Mouse (Mus musculus) liver, embryonic 14.5 days (tissue): ENCODE data around the gene Runx2. TPM values are rescaled to one million over a fixed set of nuclear protein-coding genes. Genes with fewer than 3 reads are reported as not detected.

Experiments
- ATAC-seq: fragments of 200-750 bp; cut with Nextera tagmentation; 2 replicates; pipeline ENCODE4 v1.8.0; 2017; ENCODE audit warnings: moderate number of reproducible peaks, mild to moderate bottlenecking, moderate library complexity; ENCODE audit not compliant: insufficient read depth
- DNase-seq, 3 experiments: peaks; one replicate each; pipeline ENCODE4 v3.0.0-alpha.2; 2012 to 2013; ENCODE audit warnings: low read depth in 3 of 3, low spot score in 3 of 3
- H3K27ac ChIP-seq: fragments of 300-500 bp; sonication (generic); 2 replicates; pipeline ENCODE4 v1.5.1; 2014; ENCODE audit warnings: moderate library complexity, mild to moderate bottlenecking, control low read depth, inconsistent platforms
- H3K27me3 ChIP-seq: fragments of 300-500 bp; sonication (generic); 2 replicates; pipeline ENCODE4 v1.6.1; 2014; ENCODE audit warnings: mild to moderate bottlenecking, low read length, moderate library complexity; ENCODE audit not compliant: control insufficient read depth, insufficient read depth
- H3K36me3 ChIP-seq: fragments of 300-500 bp; sonication (generic); replicated peaks from 2 replicates; pipeline ENCODE4 v1.6.1; 2014; ENCODE audit warnings: low read depth; ENCODE audit not compliant: control insufficient read depth, insufficient read depth
- H3K4me1 ChIP-seq, 2 experiments: fragments of 200-500 bp in 1 of 2; fragments of 300-500 bp in 1 of 2; sonication (generic) in 1 of 2; replicated peaks; 2 replicates each; pipeline ENCODE4 v1.6.1; 2012 to 2014; ENCODE audit warnings: antibody characterized with exemption in 1 of 2, inconsistent platforms in 1 of 2, low read length in 1 of 2; ENCODE audit not compliant: control insufficient read depth in 2 of 2, insufficient read depth in 2 of 2
- H3K4me2 ChIP-seq: fragments of 300-500 bp; sonication (generic); 2 replicates; pipeline ENCODE4 v1.6.1; 2014; ENCODE audit warnings: low read depth, mild to moderate bottlenecking, control low read depth, moderate library complexity
- H3K4me3 ChIP-seq, 2 experiments: fragments of 200-500 bp in 1 of 2; fragments of 300-500 bp in 1 of 2; sonication (generic) in 1 of 2; 2 replicates each; pipeline ENCODE4 v1.5.1; 2012 to 2014; ENCODE audit warnings: low read depth in 2 of 2, low read length in 2 of 2, mild to moderate bottlenecking in 2 of 2, control low read depth in 1 of 2, inconsistent platforms in 1 of 2, moderate library complexity in 1 of 2; ENCODE audit not compliant: insufficient read depth in 1 of 2
- H3K9ac ChIP-seq: fragments of 300-500 bp; sonication (generic); replicated peaks from 2 replicates; pipeline ENCODE4 v1.6.1; 2014; ENCODE audit warnings: mild to moderate bottlenecking, control low read depth, moderate library complexity
- H3K9me3 ChIP-seq: fragments of 300-500 bp; sonication (generic); 2 replicates; pipeline ENCODE4 v1.6.1; 2016; ENCODE audit warnings: low read length, mixed read lengths; ENCODE audit not compliant: control insufficient read depth
- CTCF ChIP-seq: IDR thresholded peaks from 2 replicates; pipeline ENCODE4 v1.5.1; 2016; ENCODE audit warnings: antibody characterized with exemption, low read depth, control low read depth
- EP300 ChIP-seq: IDR thresholded peaks from 2 replicates; pipeline ENCODE4 v1.6.1; 2016; ENCODE audit warnings: antibody characterized with exemption, low read depth
- WGBS: fragments of 180-500 bp; shearing (Covaris S2); extraction: QIAGEN DNeasy Blood & Tissue Kit; methylation state at CpG from one replicate; pipeline ENCODE4 v1.1.7; 2014; ENCODE audit not compliant: insufficient replicate concordance; 5-methylcytosine and 5-hydroxymethylcytosine counted together
- polyA plus RNA-seq, 2 experiments: library from polyadenylated mRNA; depleted of rRNA in 1 of 2; stranded (reverse) in 1 of 2; unstranded in 1 of 2; fragments of >200 nt; fragmentation: Nextera tagmentation in 1 of 2; extraction: Ambion mirVana in 1 of 2; gene quantifications; 2 replicates each; pipeline versions ENCODE4 v1.2.1 to v1.2.3; 2012 to 2014

Runx2 gene
- polyA plus RNA-seq, 2 experiments = 0.58 to 0.65 TPM

GRCm38 (mm10) chr17:44697053-44697452 is 117.5 kb downstream of the Runx2 start:
- Histone ChIP-seq H3K36me3 (no peaks in the 10 kb centered on the region), H3K9me3 (no peaks in the 10 kb centered on the region), H3K27ac (no peak overlapping the region), H3K27me3 (no peaks in the 10 kb centered on the region), H3K9ac (no peak overlapping the region), H3K4me3 (no peak overlapping the region), H3K4me2 (no peak overlapping the region), H3K4me1 (no peaks in the 10 kb centered on the region; a peak in 1 of 4 replicates)
- ATAC-seq = no peak
- 69% methylated on average over 10 of the region's 10 CpGs for WGBS
- no peak for DNase-seq
- TF ChIP-seq CTCF = no peak
- TF ChIP-seq EP300 = no peak

GRCm38 (mm10) chr17:44693552-44693951 is 121.0 kb downstream of the Runx2 start:
- Histone ChIP-seq H3K9me3 (no peaks in the 10 kb centered on the region), H3K4me2 (no peak overlapping the region), H3K36me3 (no peaks in the 10 kb centered on the region), H3K4me1 (peaks cover 0 to 4% of the 10 kb centered on the region in 2 experiments; a peak in 2 of 4 replicates), H3K4me3 (no peak overlapping the region), H3K9ac (no peak overlapping the region), H3K27me3 (no peaks in the 10 kb centered on the region), H3K27ac (no peak overlapping the region)
- ATAC-seq (no peak), DNase-seq (no peak)
- TF ChIP-seq EP300 (no peak), CTCF (no peak)
- 27% methylated on average over 7 of the region's 7 CpGs for WGBS

- H3K27me3 ChIP-seq = no peaks in the 10 kb centered on the region
- 13% methylated on average over 2 of the region's 2 CpGs for WGBS
- peaks cover 0 to 4% of the 10 kb centered on the region in 2 experiments; a peak in 2 of 4 replicates for H3K4me1 ChIP-seq
- no peaks in the 10 kb centered on the region for H3K9me3 ChIP-seq
- ATAC-seq (no peak), DNase-seq (no peak)
- no peak overlapping the region for H3K27ac ChIP-seq
- no peak overlapping the region for H3K4me2 ChIP-seq
- no peaks in the 10 kb centered on the region for H3K36me3 ChIP-seq
- H3K4me3 ChIP-seq = no peak overlapping the region
- TF ChIP-seq EP300 = no peak
- no peak for TF ChIP-seq CTCF
- no peak overlapping the region for H3K9ac ChIP-seq
Observed at GRCm38 (mm10) chr17:44691517-44691916, 123.1 kb downstream of the Runx2 start.

- no peaks in the 10 kb centered on the region for H3K36me3 ChIP-seq
- ATAC-seq (no peak), DNase-seq (no peak)
- peaks cover 0 to 4% of the 10 kb centered on the region in 2 experiments; a peak in 2 of 4 replicates for H3K4me1 ChIP-seq
- no peak for TF ChIP-seq EP300
- TF ChIP-seq CTCF = no peak
- H3K9ac ChIP-seq = no peak overlapping the region
- no peak overlapping the region for H3K4me2 ChIP-seq
- H3K27ac ChIP-seq = no peak overlapping the region
- H3K9me3 ChIP-seq = no peaks in the 10 kb centered on the region
- WGBS = 43% methylated on average over 5 of the region's 5 CpGs
- no peaks in the 10 kb centered on the region for H3K27me3 ChIP-seq
- no peak overlapping the region for H3K4me3 ChIP-seq
Observed at GRCm38 (mm10) chr17:44690410-44691035, 124.1 kb downstream of the Runx2 start.

- Histone ChIP-seq H3K4me1 (peaks cover 0 to 4% of the 10 kb centered on the region in 2 experiments; a peak in 2 of 4 replicates), H3K4me3 (no peak overlapping the region), H3K27me3 (no peaks in the 10 kb centered on the region), H3K4me2 (no peak overlapping the region), H3K36me3 (no peaks in the 10 kb centered on the region), H3K9ac (no peak overlapping the region), H3K27ac (no peak overlapping the region), H3K9me3 (no peaks in the 10 kb centered on the region)
- WGBS = 68% methylated on average over 2 of the region's 2 CpGs
- TF ChIP-seq EP300 (no peak), CTCF (no peak)
- DNase-seq = no peak
- ATAC-seq = no peak
Observed at GRCm38 (mm10) chr17:44688306-44688705, 126.3 kb downstream of the Runx2 start.
